Mouse (Mus musculus) liver, postnatal 0 days (tissue): ENCODE measurements around the gene H2-Ob. TPM values are rescaled to one million over a fixed set of nuclear protein-coding genes. Genes with fewer than 3 reads are reported as not detected.

Experiments
- ATAC-seq: fragments of 200-750 bp; cut with Nextera tagmentation; 2 replicates; pipeline ENCODE4 v1.8.0; 2017; ENCODE audit warnings: mild to moderate bottlenecking, moderate library complexity
- DNase-seq: peaks from one replicate; pipeline ENCODE4 v3.0.0-alpha.2; 2016
- H3K27ac ChIP-seq: fragments of 300-500 bp; sonication (generic); 2 replicates; pipeline ENCODE4 v1.5.1; 2014; ENCODE audit warnings: antibody characterized with exemption, moderate library complexity, mild to moderate bottlenecking, low read depth
- H3K27me3 ChIP-seq: fragments of 300-500 bp; sonication (generic); 2 replicates; pipeline ENCODE4 v1.6.1; 2014; ENCODE audit warnings: low read length, control low read depth, mixed read lengths; ENCODE audit not compliant: insufficient read depth
- H3K36me3 ChIP-seq: fragments of 300-500 bp; sonication (generic); replicated peaks from 2 replicates; pipeline ENCODE4 v1.6.1; 2014; ENCODE audit warnings: mild to moderate bottlenecking, control low read depth, low read length, moderate library complexity, mixed read lengths; ENCODE audit not compliant: insufficient read depth
- H3K4me1 ChIP-seq: fragments of 300-500 bp; sonication (generic); 2 replicates; pipeline ENCODE4 v1.6.1; 2014; ENCODE audit warnings: antibody characterized with exemption, mild to moderate bottlenecking, control low read depth; ENCODE audit not compliant: insufficient read depth
- H3K4me2 ChIP-seq: fragments of 300-500 bp; sonication (generic); 2 replicates; pipeline ENCODE4 v1.6.1; 2014; ENCODE audit warnings: low read depth, mild to moderate bottlenecking, low read length, moderate library complexity, mixed read lengths
- H3K4me3 ChIP-seq: fragments of 300-500 bp; sonication (generic); 2 replicates; pipeline ENCODE4 v1.5.1; 2014; ENCODE audit warnings: low read depth, low read length
- H3K9ac ChIP-seq: fragments of 300-500 bp; sonication (generic); replicated peaks from 2 replicates; pipeline ENCODE4 v1.6.1; 2014; ENCODE audit warnings: mild to moderate bottlenecking, moderate library complexity
- H3K9me3 ChIP-seq: fragments of 300-500 bp; sonication (generic); 2 replicates; pipeline ENCODE4 v1.6.1; 2016; ENCODE audit warnings: mild to moderate bottlenecking, control low read depth, low read length, mixed read lengths
- CTCF ChIP-seq: sonication (generic); IDR thresholded peaks from 2 replicates; pipeline ENCODE4 v1.5.1; 2016; ENCODE audit warnings: antibody characterized with exemption, low read depth
- EP300 ChIP-seq: IDR thresholded peaks from 2 replicates; pipeline ENCODE4 v1.6.1; 2016; ENCODE audit warnings: antibody characterized with exemption, low read depth, mild to moderate bottlenecking
- WGBS: fragments of 180-500 bp; shearing (Covaris S2); extraction: QIAGEN DNeasy Blood & Tissue Kit; methylation state at CpG from one replicate; pipeline ENCODE4 v1.1.7; 2014; ENCODE audit not compliant: insufficient replicate concordance; 5-methylcytosine and 5-hydroxymethylcytosine counted together
- polyA plus RNA-seq: library from polyadenylated mRNA; unstranded; fragments of >200 nt; fragmentation: Nextera tagmentation; extraction: Ambion mirVana; gene quantifications from 2 replicates; pipeline ENCODE4 v1.2.1, GENCODE M21; 2015

H2-Ob gene
- polyA plus RNA-seq, 1 experiment from 2014 or later = 1.1 TPM

GRCm38 (mm10) chr17:34303789-34304188 lies 65.1 kb downstream of the H2-Ob start:
- WGBS = 72% methylated on average over 2 of the region's 2 CpGs
- no peak for ATAC-seq

More at GRCm38 (mm10) chr17:34303789-34304188, 65.1 kb downstream of the H2-Ob start:
- Histone ChIP-seq H3K27me3 (no peaks in the 10 kb centered on the region), H3K4me3 (no peak overlapping the region), H3K36me3 (no peaks in the 10 kb centered on the region), H3K27ac (no peak overlapping the region), H3K9ac (no peak overlapping the region), H3K9me3 (no peaks in the 10 kb centered on the region), H3K4me1 (no peaks in the 10 kb centered on the region), H3K4me2 (no peak overlapping the region)
- no peak for DNase-seq
- TF ChIP-seq EP300 (no peak), CTCF (no peak)

Other genes with a start within 250 kb of the H2-Ob start
- 274 and 288 TPM in 2 replicates for gene H2-K1, start 238.6 kb upstream of the H2-Ob start, polyA plus RNA-seq
- gene Ring1, start 214.2 kb upstream of the H2-Ob start, polyA plus RNA-seq = 6.0 and 7.1 TPM in 2 replicates
- gene H2-Ke6, start 210.8 kb upstream of the H2-Ob start, polyA plus RNA-seq = 49.1 and 51.6 TPM in 2 replicates
- 41.3 and 43.4 TPM in 2 replicates for gene Slc39a7, start 207.2 kb upstream of the H2-Ob start, polyA plus RNA-seq
- 16.2 and 16.4 TPM in 2 replicates for gene Rxrb, start 207.1 kb upstream of the H2-Ob start, polyA plus RNA-seq
- gene Col11a2, start 199.5 kb upstream of the H2-Ob start, polyA plus RNA-seq = 0.21 and 0.47 TPM in 2 replicates
- gene H2-Oa, start 146.6 kb upstream of the H2-Ob start, polyA plus RNA-seq = 0.72 and 0.85 TPM in 2 replicates
- 9.7 and 11.9 TPM in 2 replicates for gene H2-DMa, start 119.4 kb upstream of the H2-Ob start, polyA plus RNA-seq
- gene Brd2, start 116.3 kb upstream of the H2-Ob start, polyA plus RNA-seq = 29.2 and 32.5 TPM in 2 replicates
- gene H2-DMb2, start 95.6 kb upstream of the H2-Ob start, polyA plus RNA-seq = 1.9 and 2.1 TPM in 2 replicates
- 3.9 and 4.0 TPM in 2 replicates for gene H2-DMb1, start 85.8 kb upstream of the H2-Ob start, polyA plus RNA-seq
- gene Tap1, start 51.4 kb upstream of the H2-Ob start, polyA plus RNA-seq = 8.8 and 9.3 TPM in 2 replicates
- 20.4 and 22.9 TPM in 2 replicates for gene Psmb9, start 51.1 kb upstream of the H2-Ob start, polyA plus RNA-seq
- 49.7 and 51.6 TPM in 2 replicates for gene Psmb8, start 41.2 kb upstream of the H2-Ob start, polyA plus RNA-seq
- gene Tap2, start 35.4 kb upstream of the H2-Ob start, polyA plus RNA-seq = 9.8 and 10.5 TPM in 2 replicates
- 22.7 and 24.9 TPM in 2 replicates for gene H2-Ab1, start 18.8 kb downstream of the H2-Ob start, polyA plus RNA-seq
- 12.0 and 15.3 TPM in 2 replicates for gene H2-Aa, start 48.9 kb downstream of the H2-Ob start, polyA plus RNA-seq
- gene H2-Eb1, start 67.0 kb downstream of the H2-Ob start, polyA plus RNA-seq = 8.2 and 9.3 TPM in 2 replicates
- gene H2-Eb2, start 86.8 kb downstream of the H2-Ob start, polyA plus RNA-seq = not detected in 2 replicates
- not detected in 2 replicates for gene Btnl2, start 115.9 kb downstream of the H2-Ob start, polyA plus RNA-seq
- not detected in 2 replicates for gene Btnl1, start 138.2 kb downstream of the H2-Ob start, polyA plus RNA-seq
- 0.08 TPM in 1 of 2 replicates, not detected in the other for gene BC051142, start 159.9 kb downstream of the H2-Ob start, polyA plus RNA-seq
- not detected in 2 replicates for gene Btnl4, start 238.4 kb downstream of the H2-Ob start, polyA plus RNA-seq